Mouse (Mus musculus): ENCODE measurements at regions not wholly inside any gene's neighbourhood (a gene's known extent, or its start where the extent isn't known, plus 50 kb on each side); places are given as distances from the start of the nearest gene placed in this dataset.

- no peak for DNase-seq (ENCODE audit: low spot score in 2 of 2)
Observed at GRCm38 (mm10) chr4:140320120-140320921, 73.7 kb upstream of the Igsf21 start.

DNA sequence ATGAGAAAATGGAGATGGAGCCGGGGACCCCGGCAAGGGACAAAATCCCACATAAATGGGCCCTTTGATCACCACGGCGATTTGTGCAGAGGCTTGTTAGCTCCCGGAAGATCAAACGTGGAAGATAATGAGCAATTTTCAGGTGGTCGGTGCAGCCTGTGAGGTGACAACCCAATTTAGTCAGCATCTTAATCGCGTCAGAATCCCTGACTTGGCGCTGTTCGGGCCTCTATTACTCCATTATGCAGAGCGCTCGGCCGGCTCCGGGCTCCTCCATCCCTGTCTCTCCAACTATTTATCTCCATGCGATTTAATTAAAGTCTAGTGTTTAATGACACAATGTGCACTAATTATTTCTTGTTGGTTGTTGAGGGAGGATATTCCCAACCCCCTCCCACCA, 66.1 kb upstream of the Igsf21 start:
- DNase-seq (ENCODE audit: low spot score in 2 of 2), result no peak

DNA sequence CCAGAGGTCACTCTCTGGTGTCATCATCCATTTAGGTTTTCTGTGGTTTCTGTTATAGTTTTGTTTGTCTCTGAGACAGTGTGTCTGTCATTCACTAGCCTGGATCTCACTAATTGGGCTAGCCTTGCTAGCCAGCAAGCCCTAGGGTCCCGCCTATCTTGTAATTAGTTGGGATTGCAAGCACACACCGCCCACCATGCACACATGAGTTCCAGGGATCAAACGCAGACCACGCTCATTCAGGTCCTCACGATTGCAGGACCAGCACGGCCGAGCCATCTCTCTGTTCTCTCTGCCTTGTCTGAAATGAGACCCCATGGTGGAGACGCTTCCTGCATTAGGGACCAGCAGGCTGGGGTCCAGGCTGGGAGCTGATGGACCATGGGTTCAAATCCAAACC, 60.9 kb upstream of the Igsf21 start:
- DNase-seq (ENCODE audit: low spot score in 2 of 2), result no peak

DNA sequence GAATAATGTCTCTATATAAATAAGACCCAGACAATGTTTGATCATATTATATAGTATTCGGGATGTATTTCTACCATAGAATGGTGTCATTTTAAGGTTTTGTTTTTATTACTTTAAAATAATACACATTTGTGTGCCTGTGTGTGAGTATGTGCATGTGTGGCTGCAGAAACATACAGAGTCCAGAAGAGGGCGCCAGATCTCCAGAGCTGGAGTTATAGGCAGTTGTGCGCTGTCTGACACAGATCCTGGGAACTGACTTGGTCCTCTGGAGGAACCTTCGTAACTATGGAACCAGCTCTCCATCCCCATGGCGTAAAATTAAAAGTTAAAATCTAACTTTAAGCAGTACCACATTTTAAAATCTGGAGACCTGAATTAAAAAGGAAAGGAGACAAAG, 58.4 kb upstream of the Igsf21 start:
- no peak for DNase-seq (ENCODE audit: low spot score in 2 of 2)

DNA sequence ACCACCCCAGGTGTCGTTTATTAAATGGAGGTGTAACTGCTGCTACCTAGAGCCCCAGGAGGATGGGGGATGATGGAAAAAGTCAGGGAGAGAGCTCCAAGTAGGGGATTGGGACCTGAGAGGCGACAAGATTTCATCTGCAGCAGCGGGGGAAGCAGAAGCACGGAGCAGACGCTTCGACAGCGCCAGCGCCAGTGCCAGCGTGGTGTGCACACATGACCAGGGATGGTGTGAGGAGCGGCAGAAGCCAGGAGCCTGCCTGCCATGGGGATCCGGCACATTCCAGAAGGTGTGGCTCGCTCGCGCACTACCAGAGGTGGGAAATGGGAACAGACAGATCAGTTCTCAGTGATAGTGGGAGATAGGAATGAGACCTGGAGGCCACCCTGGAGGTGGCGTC, 55.1 kb upstream of the Igsf21 start:
- DNase-seq (ENCODE audit: low spot score in 2 of 2), result peak in 1 of 2 experiments; percentile 50

DNA sequence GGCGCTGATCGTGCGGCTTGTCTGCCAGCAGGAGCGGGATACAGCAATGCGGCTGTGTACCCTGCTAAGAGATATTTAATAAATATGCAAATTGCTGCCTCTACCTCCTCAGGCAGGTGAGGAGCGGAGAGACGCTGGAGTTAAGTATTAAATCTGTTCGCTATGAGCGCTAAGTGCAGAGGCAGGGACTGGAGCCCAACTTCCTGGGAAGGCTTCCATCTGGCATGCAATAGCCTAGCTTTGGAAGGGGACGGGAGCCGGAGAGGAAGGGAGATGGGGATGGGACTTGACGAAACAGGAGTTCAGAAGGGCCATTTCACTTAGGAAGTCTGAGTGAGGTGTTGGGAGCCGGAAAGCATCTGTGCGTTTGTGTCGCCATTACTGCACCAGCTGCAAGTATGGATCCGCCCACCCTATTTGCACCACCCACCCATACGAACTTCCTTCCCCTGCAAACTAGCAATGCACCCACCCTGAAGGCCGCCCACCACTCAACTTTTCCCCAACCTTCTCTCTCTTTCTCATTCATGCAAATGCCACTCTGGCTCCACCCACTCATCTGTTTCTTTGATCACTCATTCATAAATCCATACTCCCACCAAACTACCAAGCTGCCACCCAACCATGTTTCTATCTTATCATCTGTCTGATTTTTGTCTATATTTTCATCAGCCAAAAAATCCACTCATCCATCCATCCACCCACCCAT, 51.5 kb upstream of the Igsf21 start:
- DNase-seq (ENCODE audit: low spot score in 2 of 2), result no peak
